Mouse (Mus musculus) small intestine, adult 2 months (tissue): ENCODE data around the gene Tmed6. TPM values are rescaled to one million over a fixed set of nuclear protein-coding genes. Genes with fewer than 3 reads are reported as not detected.

ENCODE experiments used
- H3K27ac ChIP-seq: fragments of 200-500 bp; 2 replicates; pipeline ENCODE4 v1.5.1; 2012; ENCODE audit warnings: low read depth, low read length, control low read depth, inconsistent platforms; ENCODE audit not compliant: insufficient read depth
- H3K27me3 ChIP-seq: fragments of 200-500 bp; 2 replicates; pipeline ENCODE4 v1.6.1; 2012; ENCODE audit warnings: mild to moderate bottlenecking, moderate library complexity, low read length, inconsistent platforms; ENCODE audit not compliant: control insufficient read depth, insufficient read depth
- H3K36me3 ChIP-seq: fragments of 200-500 bp; 2 replicates; pipeline ENCODE4 v1.6.1; 2012; ENCODE audit warnings: mild to moderate bottlenecking, low read length, control low read depth, inconsistent platforms; ENCODE audit not compliant: control insufficient read depth, insufficient read depth
- H3K4me1 ChIP-seq: fragments of 200-500 bp; 2 replicates; pipeline ENCODE4 v1.6.1; 2012; ENCODE audit warnings: low read length, inconsistent platforms, mixed read lengths; ENCODE audit not compliant: control insufficient read depth, insufficient read depth, insufficient read length
- H3K4me3 ChIP-seq: fragments of 200-500 bp; 2 replicates; pipeline ENCODE4 v1.5.1; 2012; ENCODE audit warnings: low read depth, mild to moderate bottlenecking, control low read depth, inconsistent platforms, low read length, moderate library complexity
- CTCF ChIP-seq: fragments of 200-500 bp; IDR thresholded peaks from 2 replicates; pipeline ENCODE4 v1.5.1; 2012; ENCODE audit warnings: low read depth, mild to moderate bottlenecking, control low read depth, inconsistent platforms, low read length, moderate library complexity, mixed read lengths; ENCODE audit not compliant: insufficient replicate concordance, insufficient read length; ENCODE audit errors: extremely low read depth
- POLR2A ChIP-seq: fragments of 200-500 bp; IDR thresholded peaks from 2 replicates; pipeline ENCODE4 v1.6.1; 2012; ENCODE audit warnings: low read depth, mild to moderate bottlenecking, control low read depth, inconsistent platforms, low read length, moderate library complexity
- WGBS: fragments of 180-500 bp; shearing (Covaris S2); methylation state at CpG from one replicate; pipeline ENCODE4 v1.1.7; 2018; 5-methylcytosine and 5-hydroxymethylcytosine counted together
- polyA plus RNA-seq: library from polyadenylated mRNA; depleted of rRNA; stranded (reverse); fragments of >200 nt; gene quantifications from 2 replicates; pipeline ENCODE4 v1.2.3, GENCODE M21; 2012; rRNA removed

Tmed6 gene
- 7.1 and 88.2 TPM in 2 replicates for polyA plus RNA-seq

DNA sequence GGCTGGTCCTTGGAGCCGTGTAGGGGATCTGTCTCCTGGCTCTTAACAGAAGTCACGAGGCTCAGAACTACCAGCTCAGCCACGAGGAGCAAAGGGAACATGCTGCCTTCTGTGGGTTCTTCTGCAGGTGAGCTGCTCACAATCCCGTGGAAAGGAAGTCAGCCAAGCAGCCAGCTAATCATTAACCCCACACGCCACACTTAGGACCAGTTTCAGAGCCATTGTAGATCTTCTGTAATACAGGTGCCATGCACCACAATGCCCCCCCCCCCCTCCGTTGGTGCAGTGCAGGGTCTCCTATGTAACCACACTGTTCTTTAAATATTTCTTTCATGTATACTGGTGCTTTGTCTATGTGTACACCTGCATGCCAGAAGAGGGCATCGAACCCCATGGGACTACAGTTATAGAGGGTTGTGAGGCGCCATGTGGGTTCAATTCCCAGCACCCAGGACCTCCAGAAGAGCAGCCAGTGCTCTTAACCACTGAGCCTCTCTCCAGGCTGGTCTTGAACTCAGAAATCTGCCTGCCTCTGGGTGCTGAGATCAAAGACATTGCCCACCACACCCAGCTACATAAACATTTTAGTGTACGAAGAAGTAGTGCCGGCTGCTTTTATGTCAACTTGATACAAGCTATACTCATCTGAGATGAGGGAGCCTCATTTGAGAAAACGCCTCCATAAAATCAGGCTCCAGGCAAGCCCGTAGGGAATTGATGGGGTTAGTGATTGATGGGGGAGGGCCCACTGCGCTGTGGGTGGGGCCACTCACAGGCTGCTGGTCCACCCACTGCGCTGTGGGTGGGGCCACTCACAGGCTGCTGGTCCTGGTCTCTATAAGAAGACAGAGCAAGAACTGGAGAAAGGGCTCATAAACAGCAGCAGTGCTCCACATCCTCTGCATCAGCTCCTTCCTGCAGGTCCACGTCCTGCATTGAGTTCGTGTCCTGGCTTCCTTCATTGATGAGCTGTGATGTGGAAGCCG, at the start of gene Tmed6:
Gene Tmed6, minus strand, starts transcription at position 134 of the 986 bp plus-strand sequence.
- no peak within 1 kb of the TSS for H3K27ac ChIP-seq
- peaks cover 2% of the 10 kb centered on the region; the same call in 1 of the 2 replicates for H3K4me1 ChIP-seq
- H3K4me3 ChIP-seq, result peak within 1 kb of the TSS; percentile 11; the same call in 1 of the 2 replicates
- H3K36me3 ChIP-seq, result peaks cover 7% of the 10 kb centered on the region
- TF ChIP-seq CTCF (no peak), POLR2A (no peak)
- WGBS, result 19% methylated on average over 17 of the region's 17 CpGs
- H3K27me3 ChIP-seq, result no peaks in the 10 kb centered on the region

DNA sequence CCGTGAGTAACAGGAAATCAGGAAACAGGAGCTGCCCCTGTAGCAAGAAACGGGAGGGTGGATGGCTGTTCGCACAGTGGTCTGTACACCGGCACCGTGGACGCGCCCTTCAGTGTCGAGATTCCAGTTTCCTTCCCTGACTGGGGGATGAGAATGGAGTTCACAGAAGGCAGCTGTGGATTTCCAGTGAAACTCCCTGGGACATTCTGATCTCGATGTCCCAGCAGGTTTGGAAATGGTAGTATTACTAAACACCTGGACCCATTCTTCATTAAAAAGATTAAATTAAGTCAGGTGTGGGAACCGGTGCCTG, 49.5 kb upstream of the Tmed6 start:
- Histone ChIP-seq H3K4me3 (peak overlapping the region; percentile 25; the same call in 1 of the 2 replicates), H3K36me3 (no peaks in the 10 kb centered on the region), H3K27ac (peak overlapping the region; percentile 49; the same call in 1 of the 2 replicates), H3K27me3 (no peaks in the 10 kb centered on the region), H3K4me1 (peaks cover 24% of the 10 kb centered on the region)
- WGBS, result 39% methylated on average over 10 of the region's 10 CpGs
- TF ChIP-seq POLR2A (no peak), CTCF (no peak)

DNA sequence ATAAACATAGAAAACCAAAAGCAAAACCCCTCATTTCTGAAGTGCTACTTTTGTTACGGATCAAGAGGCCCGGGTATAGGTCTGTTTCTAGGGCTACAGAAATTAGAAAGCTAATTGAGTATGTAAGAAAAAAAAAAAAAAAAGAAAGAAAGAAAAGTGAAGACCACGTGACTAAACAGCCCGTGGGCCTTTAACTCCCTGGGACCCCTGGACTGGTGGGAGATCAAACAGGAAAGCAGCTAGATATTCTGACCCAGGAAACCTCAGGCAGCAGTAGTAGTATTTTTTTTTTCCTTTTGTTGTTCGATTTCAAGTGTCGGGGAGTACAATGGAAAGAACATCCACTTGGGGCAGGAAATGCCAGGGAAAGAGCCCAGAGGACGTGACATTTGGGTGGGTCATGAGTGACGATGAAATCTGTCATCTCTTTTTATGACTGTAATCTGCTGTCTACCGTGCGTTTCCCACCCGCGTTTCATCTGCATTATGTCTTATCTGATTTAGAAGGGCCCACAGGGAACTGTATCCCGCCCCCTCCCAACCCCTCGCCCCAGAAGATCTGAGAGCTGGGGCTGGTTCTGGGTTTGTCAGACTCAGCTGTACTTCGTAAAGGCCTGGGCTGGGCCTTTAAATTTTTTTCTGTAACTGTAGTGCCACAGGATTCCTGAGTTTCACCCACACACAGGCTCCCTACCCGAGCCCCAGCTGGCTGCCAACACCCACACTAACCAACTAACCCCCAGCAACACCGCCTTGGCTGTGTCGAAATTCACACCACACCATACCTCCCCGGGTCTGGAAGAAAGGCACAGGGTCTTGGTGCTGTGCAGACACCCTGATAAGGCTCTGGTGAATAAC, 48.9 kb upstream of the Tmed6 start:
- Histone ChIP-seq H3K4me3 (peak overlapping the region; percentile 25), H3K27me3 (no peaks in the 10 kb centered on the region), H3K4me1 (peaks cover 20% of the 10 kb centered on the region), H3K27ac (peak overlapping the region; percentile 49; the same call in 1 of the 2 replicates), H3K36me3 (no peaks in the 10 kb centered on the region)
- WGBS, result 31% methylated on average over 19 of the region's 19 CpGs
- no peak for TF ChIP-seq CTCF
- no peak for TF ChIP-seq POLR2A

DNA sequence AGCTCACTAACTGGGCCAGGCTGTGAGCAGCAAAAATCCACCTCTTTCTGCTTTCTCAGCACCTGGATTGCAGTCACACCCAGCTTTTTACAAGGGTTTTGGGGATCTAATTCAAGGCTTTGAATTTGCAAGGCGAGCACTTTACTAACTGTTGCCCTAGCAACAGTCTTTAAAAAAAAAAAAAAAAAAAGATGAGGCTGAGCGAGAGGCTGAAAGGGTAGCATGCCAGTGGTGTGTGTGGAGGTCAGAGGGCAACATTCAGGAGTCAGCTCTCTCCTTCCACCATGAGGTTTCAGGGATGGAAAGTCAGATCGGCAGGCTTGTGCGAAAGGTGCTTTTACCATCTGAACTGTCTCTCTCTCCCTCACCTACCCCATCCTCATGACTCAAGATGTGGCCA, 47.8 kb upstream of the Tmed6 start:
- Histone ChIP-seq H3K27me3 (no peaks in the 10 kb centered on the region), H3K27ac (no peak overlapping the region), H3K4me3 (no peak overlapping the region), H3K4me1 (peaks cover 15% of the 10 kb centered on the region), H3K36me3 (no peaks in the 10 kb centered on the region)
- TF ChIP-seq POLR2A, result no peak
- no peak for TF ChIP-seq CTCF
- WGBS, result 79% methylated on average over 4 of the region's 4 CpGs

DNA sequence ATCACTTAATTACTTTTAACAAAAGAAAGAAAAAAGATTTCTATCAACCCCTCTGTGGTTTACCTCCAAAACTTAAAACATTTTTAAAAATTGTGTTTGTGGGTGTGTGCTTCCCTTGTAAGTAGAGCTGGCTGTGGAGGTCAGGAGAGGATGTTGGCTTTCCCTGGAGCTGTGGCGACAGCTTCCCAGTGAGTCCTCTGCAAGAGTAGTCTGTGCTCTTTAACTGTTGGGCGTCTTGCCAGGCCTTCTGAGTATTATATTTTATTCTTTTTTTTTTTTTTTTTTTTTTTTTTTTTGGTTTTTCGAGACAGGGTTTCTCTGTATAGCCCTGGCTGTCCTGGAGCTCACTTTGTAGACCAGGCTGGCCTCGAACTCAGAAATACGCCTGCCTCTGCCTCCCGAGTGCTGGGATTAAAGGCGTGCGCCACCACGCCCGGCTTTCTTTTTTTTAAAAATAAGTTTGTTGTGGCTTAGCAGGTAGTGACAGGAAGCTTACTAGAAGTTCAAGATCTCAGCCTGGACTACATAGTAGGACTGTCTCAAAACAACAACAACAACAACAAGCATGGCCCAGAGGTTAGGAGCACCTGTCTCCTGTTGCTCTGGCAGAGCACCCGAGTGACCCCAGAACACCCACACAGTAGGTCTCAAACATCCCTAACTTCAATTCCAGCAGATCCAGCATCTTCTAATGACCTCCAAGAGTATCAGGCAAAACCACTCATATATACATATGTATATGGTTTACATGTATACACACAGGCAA, 46.1 kb upstream of the Tmed6 start:
- H3K4me3 ChIP-seq, result no peak overlapping the region
- 84% methylated on average over 10 of the region's 11 CpGs for whole genome bisulfite sequencing
- no peaks in the 10 kb centered on the region for H3K27me3 ChIP-seq

DNA sequence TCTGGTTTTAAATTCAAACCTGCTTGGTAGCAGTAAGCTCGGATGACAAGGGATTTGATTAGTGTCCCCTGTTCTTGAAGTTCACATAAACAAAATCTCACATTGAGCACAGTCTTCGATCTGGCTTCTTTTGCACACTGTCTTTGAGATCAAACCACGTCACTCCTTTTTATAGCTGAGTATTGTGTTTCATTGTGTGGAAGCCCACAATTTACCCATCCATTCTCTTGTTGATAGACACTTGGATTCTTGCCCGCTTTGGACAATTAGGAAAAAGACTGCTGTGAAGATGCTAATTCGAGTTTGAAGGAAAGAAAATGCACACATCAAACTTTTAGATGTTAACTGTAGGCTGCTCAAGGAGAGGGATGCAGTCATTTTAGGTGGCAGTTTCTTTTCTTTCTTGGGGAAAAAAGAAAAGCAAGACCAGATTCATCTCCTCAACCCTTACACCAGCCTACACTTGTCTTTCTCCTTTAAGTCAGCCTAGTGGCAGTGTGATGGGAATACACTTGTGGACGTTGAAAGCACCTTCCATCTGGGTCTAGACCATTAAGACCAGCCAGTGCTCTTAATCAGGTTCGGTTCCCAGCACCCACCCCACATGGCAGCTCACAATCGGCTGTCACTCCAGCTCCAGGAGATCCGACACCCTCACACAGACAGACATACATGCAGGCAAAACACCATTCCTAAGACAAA, 45.3 kb upstream of the Tmed6 start:
- no peaks in the 10 kb centered on the region for H3K36me3 ChIP-seq
- H3K27ac ChIP-seq, result no peak overlapping the region
- H3K27me3 ChIP-seq, result no peaks in the 10 kb centered on the region
- TF ChIP-seq CTCF (no peak), POLR2A (no peak)
- peaks cover 5% of the 10 kb centered on the region; the same call in 1 of the 2 replicates for H3K4me1 ChIP-seq
- H3K4me3 ChIP-seq, result no peak overlapping the region
- 84% methylated on average over 9 of the region's 9 CpGs for WGBS

More for the DNA sequence above, 46.1 kb upstream of the Tmed6 start:
- TF ChIP-seq POLR2A (no peak), CTCF (no peak)
- H3K4me1 ChIP-seq, result peaks cover 7% of the 10 kb centered on the region; the same call in 1 of the 2 replicates
- H3K36me3 ChIP-seq, result no peaks in the 10 kb centered on the region
- H3K27ac ChIP-seq, result no peak overlapping the region
